In the genomic region with DNA sequence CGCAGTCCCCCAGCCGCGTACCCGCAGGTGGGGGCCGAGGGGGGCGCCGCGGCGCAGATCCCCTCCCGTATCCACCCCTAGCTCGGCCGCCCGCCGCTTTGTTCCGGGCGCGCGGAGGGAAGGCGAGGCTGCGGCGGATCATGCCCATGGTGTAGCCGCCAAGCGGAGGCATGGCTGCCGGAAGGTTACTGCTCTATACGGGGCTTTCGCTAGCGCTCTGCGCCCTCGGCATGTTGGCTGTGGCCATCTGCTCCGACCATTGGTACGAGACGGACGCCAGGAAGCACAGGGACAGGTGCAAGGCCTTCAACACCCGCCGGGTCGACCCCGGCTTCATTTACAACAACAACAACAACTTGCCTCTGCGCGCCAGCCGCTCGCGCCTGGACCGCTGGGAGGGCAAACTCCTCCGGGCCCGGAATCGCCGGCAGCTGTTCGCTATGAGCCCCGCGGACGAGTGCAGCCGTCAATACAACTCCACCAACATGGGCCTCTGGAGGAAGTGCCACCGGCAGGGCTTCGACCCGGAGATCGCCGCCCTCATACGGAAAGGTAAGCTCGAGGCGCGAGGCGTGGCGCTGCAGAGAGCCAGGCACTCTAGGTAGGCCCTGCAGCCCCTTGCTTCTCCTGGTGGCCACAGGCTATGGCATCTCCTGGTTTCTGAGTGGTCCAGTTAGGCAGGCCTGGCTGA, we compare ENCODE assay signal across 9 mouse cellular contexts. TPM values are rescaled to one million over a fixed set of nuclear protein-coding genes. Genes with fewer than 3 reads are reported as not detected.
A peak's percentile ranks its signal among the peaks of the same experiment; 100 is the strongest.
DNase-seq lines count a peak whose midpoint lies in the region; ATAC-seq and TF ChIP-seq lines count a peak whose summit lies in the region.
"Had no signal": no experiment of that assay in that cellular context is flagged by ENCODE, and none has a peak within 500 bp of the region (broad histone marks: within the 10 kb centered on the region; RNA-seq: fewer than 3 reads in every experiment).

A gene (plus strand): TSS at position 371 of the 691 bp plus-strand sequence.

- H3K27me3 ChIP-seq in lung, embryonic 14.5 days (ENCODE audit: insufficient read depth, low read length): peaks cover 57% of the 10 kb centered on the region
- peaks cover 55% of the 10 kb centered on the region for H3K27me3 ChIP-seq in limb, embryonic 14.5 days (ENCODE audit: control insufficient read depth, insufficient read depth, low read length)

- peak within 1 kb of the TSS; percentile 16 for H3K9ac ChIP-seq in lung, embryonic 14.5 days
- H3K9ac ChIP-seq in limb, embryonic 14.5 days (ENCODE audit: low read depth, low read length, severe bottlenecking): peak within 1 kb of the TSS; percentile 34

- H3K9me3 ChIP-seq in lung, embryonic 14.5 days (ENCODE audit: low read depth, low read length): no peaks in the 10 kb centered on the region
- H3K9me3 ChIP-seq in limb, embryonic 14.5 days (ENCODE audit: control insufficient read depth, low read length): no peaks in the 10 kb centered on the region

- peaks cover 8% of the 10 kb centered on the region for H3K4me1 ChIP-seq in lung, embryonic 14.5 days (ENCODE audit: insufficient read depth)
- H3K4me1 ChIP-seq in limb, embryonic 14.5 days (ENCODE audit: control insufficient read depth, insufficient read depth, low read length): peaks cover 10% of the 10 kb centered on the region

- peak within 1 kb of the TSS; percentile 45 for H3K4me3 ChIP-seq in lung, embryonic 14.5 days (ENCODE audit: low read depth, low read length)
- peak within 1 kb of the TSS; percentile 53 for H3K4me3 ChIP-seq in limb, embryonic 14.5 days (replicated peaks; ENCODE audit: low read length)

- peak within 1 kb of the TSS; percentile 96 for H3K4me2 ChIP-seq in lung, embryonic 14.5 days
- peak within 1 kb of the TSS; percentile 99 for H3K4me2 ChIP-seq in limb, embryonic 14.5 days (replicated peaks; ENCODE audit: low read depth, low read length, severe bottlenecking)

- WGBS in lung, embryonic 14.5 days: under 1% methylated on average over 63 of the region's 63 CpGs
- WGBS in limb, embryonic 14.5 days: 2% methylated on average over 62 of the region's 63 CpGs

- peak; percentile 34 for DNase-seq in lung, embryonic 14.5 days
- DNase-seq in lung, postnatal 36 days: no peak
- DNase-seq in cerebellum, postnatal 10 days: peak; percentile 80 to 82
- peak; percentile 7 to 36 for DNase-seq in frontal cortex, adult 2 months (ENCODE audit: extremely low spot score in 1 of 2, low spot score in 1 of 2)
- peak; percentile 30 for DNase-seq in kidney, adult 18-20 months
- DNase-seq in limb, embryonic 14.5 days (ENCODE audit: low spot score): peak; percentile 7
- DNase-seq in right cerebral cortex, adult 18-20 months: peak; percentile 37

- no peak within 1 kb of the TSS for H3K27ac ChIP-seq in lung, embryonic 14.5 days (ENCODE audit: low read depth)
- H3K27ac ChIP-seq in limb, embryonic 14.5 days (replicated peaks; ENCODE audit: low read depth, low read length): no peak within 1 kb of the TSS

- no peaks in the 10 kb centered on the region for H3K36me3 ChIP-seq in lung, embryonic 14.5 days (ENCODE audit: insufficient read depth)
- H3K36me3 ChIP-seq in limb, embryonic 14.5 days (ENCODE audit: control insufficient read depth, insufficient read depth, low read length): no peaks in the 10 kb centered on the region

- ATAC-seq in lung, embryonic 14.5 days (ENCODE audit: insufficient read depth): peak; percentile 29; the same call in 1 of the 2 replicates
- ATAC-seq in limb, embryonic 14.5 days (ENCODE audit: low FRiP score, low read depth): 0 out of 2 replicates have a peak, but pooled peaks have one; percentile 20
- no peak for ATAC-seq in megakaryocyte progenitor cell, adult 5-6 weeks (replicated peaks; ENCODE audit: poor library complexity)

- no peak for TF ChIP-seq CTCF in lung, embryonic 14.5 days (IDR thresholded peaks at IDR 0.05; ENCODE audit: low read depth)

- no peak for TF ChIP-seq POLR2A in limb, embryonic 14.5 days (IDR thresholded peaks at IDR 0.05; ENCODE audit: borderline replicate concordance, extremely low read depth, insufficient read depth, insufficient read length)

RNA-seq across cellular contexts. Expression of the gene that starts here (rescaled TPM):
- polyA plus RNA-seq in lung, embryonic 14.5 days (2014; fragmentation: Nextera tagmentation; extraction: Ambion mirVana): 0.13 and 0.19 TPM in 2 replicates
- 66.1 and 72.4 TPM in 2 replicates for polyA plus RNA-seq in frontal cortex, adult 2 months (2012; rRNA removed)
- polyA plus RNA-seq in limb, embryonic 14.5 days (2012; rRNA removed): 2.3 and 2.4 TPM in 2 replicates
- 1.2 TPM in 2 replicates for polyA plus RNA-seq in limb, embryonic 14.5 days (2014; fragmentation: Nextera tagmentation; extraction: Ambion mirVana)
- total RNA-seq in megakaryocyte progenitor cell, adult 5-6 weeks (2015): not detected in 2 replicates
- not detected in 2 replicates for total RNA-seq in megakaryocyte progenitor cell, adult 5-6 weeks (2017)
- total RNA-seq: MEL had no signal

Comparison
In these comparisons a context has a peak if more than half of its experiments do, and no peak if none do; other contexts are left out.
1. RNA of the gene that starts here (polyA plus RNA-seq): 66.1 to 72.4 TPM in frontal cortex, adult 2 months; 1.2 to 2.4 TPM in limb, embryonic 14.5 days and 0.13 to 0.19 TPM in lung, embryonic 14.5 days; every median in the first group is over 10 times any median in the second.
2. Peak in DNase-seq, ATAC-seq, H3K4me3 ChIP-seq, H3K9ac ChIP-seq and H3K4me2 ChIP-seq in lung, embryonic 14.5 days; RNA of the gene not detected or under 1 TPM.